Mouse (Mus musculus): ENCODE measurements around the gene Hist1h2bb.

GRCm38 (mm10) chr13:23729706-23730105 is 16.8 kb upstream of the Hist1h2bb start:
- TF ChIP-seq GATA1 (IDR thresholded peaks at IDR 0.05; ENCODE audit: low read depth, low read length) (no peak), CTCF (IDR thresholded peaks at IDR 0.05 in 2 of 3, conservative IDR thresholded peaks at IDR 0.05 in 1 of 3; ENCODE audit: control insufficient read depth in 1 of 3, insufficient read depth in 1 of 3, low read depth in 2 of 3, low read length in 3 of 3, poor library complexity in 1 of 3, severe bottlenecking in 1 of 3) (no peak), USF2 (IDR thresholded peaks at IDR 0.05; ENCODE audit: borderline replicate concordance in 1 of 2, insufficient read depth in 1 of 2, low read depth in 1 of 2, low read length in 2 of 2) (no peak), POLR2A (IDR thresholded peaks at IDR 0.05; ENCODE audit: control insufficient read depth in 1 of 2, insufficient read depth in 1 of 2, low read depth in 1 of 2, low read length in 2 of 2, poor library complexity in 1 of 2) (no peak), POLR2AphosphoS5 (IDR thresholded peaks at IDR 0.05; ENCODE audit: borderline replicate concordance, low read depth, low read length) (no peak), ZNF384 (IDR thresholded peaks at IDR 0.05; ENCODE audit: low read depth, low read length) (no peak), ELF1 (IDR thresholded peaks at IDR 0.05; ENCODE audit: low read depth, low read length) (no peak), TBP (IDR thresholded peaks at IDR 0.05; ENCODE audit: low read depth, low read length) (no peak), TCF12 (IDR thresholded peaks at IDR 0.05; ENCODE audit: low read depth, low read length) (no peak), MAX (IDR thresholded peaks at IDR 0.05; ENCODE audit: low read length) (no peak), ZMIZ1 (IDR thresholded peaks at IDR 0.05; ENCODE audit: low read depth, low read length) (no peak), MEF2A (IDR thresholded peaks at IDR 0.05; ENCODE audit: extremely low read depth, insufficient replicate concordance, low read depth, low read length, poor library complexity, severe bottlenecking) (no peak)

Data from MEL (cell line).